Comparison of ENCODE assay signal across 9 mouse cellular contexts in genomic region chr11:69235285-69236060, GRCm38 (mm10). TPM values are rescaled to one million over a fixed set of nuclear protein-coding genes. Genes with fewer than 3 reads are reported as not detected.
DNase-seq lines count a peak whose midpoint lies in the region; ATAC-seq and TF ChIP-seq lines count a peak whose summit lies in the region.
"Had no signal": no experiment of that assay in that cellular context is flagged by ENCODE, and none has a peak within 500 bp of the region (broad histone marks: within the 10 kb centered on the region; RNA-seq: fewer than 3 reads in every experiment).

No protein-coding gene starts in this region.

- H3K27me3 ChIP-seq in C2C12 (ENCODE audit: control insufficient read depth, insufficient read depth, insufficient read length) (peaks cover 11% of the 10 kb centered on the region), myocyte (ENCODE audit: control insufficient read depth, insufficient read depth, insufficient read length) (peaks cover 20% of the 10 kb centered on the region)
- H3K27me3 ChIP-seq in heart, embryonic 14.5 days (ENCODE audit: control insufficient read depth, insufficient read depth, low read length) = peaks cover 46% of the 10 kb centered on the region
- H3K27me3 ChIP-seq in liver, embryonic 11.5 days (replicated peaks; ENCODE audit: control insufficient read depth, insufficient read depth, low read length) = peaks cover 36% of the 10 kb centered on the region

- H3K4me3 ChIP-seq in C2C12 (ENCODE audit: insufficient read depth, poor library complexity, severe bottlenecking) (no peak overlapping the region), myocyte (no peak overlapping the region)
- H3K4me3 ChIP-seq in heart, embryonic 14.5 days (ENCODE audit: control insufficient read depth in 1 of 2, insufficient read depth in 1 of 2, low read depth in 1 of 2, low read length in 2 of 2) = peak overlapping the region; percentile 36 to 46
- peak overlapping the region; percentile 49 for H3K4me3 ChIP-seq in liver, embryonic 11.5 days (ENCODE audit: low read depth, low read length)

- peaks cover 2 to 9% of the 10 kb centered on the region in 2 experiments; a peak in 2 of 4 replicates for H3K4me1 ChIP-seq in heart, embryonic 14.5 days (ENCODE audit: control insufficient read depth in 2 of 2, insufficient read depth in 2 of 2, low read length in 2 of 2)
- H3K4me1 ChIP-seq in liver, embryonic 11.5 days (replicated peaks; ENCODE audit: control insufficient read depth, insufficient read depth, low read length) = peaks cover 16% of the 10 kb centered on the region

- TF ChIP-seq POLR2A in brain, embryonic 14.5 days (IDR thresholded peaks at IDR 0.05; ENCODE audit: borderline replicate concordance, extremely low read depth, insufficient read depth, insufficient read length, poor library complexity, severe bottlenecking) = no peak
- no peak for TF ChIP-seq POLR2A in myocyte (IDR thresholded peaks at IDR 0.05; ENCODE audit: insufficient read length, low read depth)

- peak overlapping the region; percentile 63 for H3K9ac ChIP-seq in heart, embryonic 14.5 days (ENCODE audit: low read length)
- H3K9ac ChIP-seq in liver, embryonic 11.5 days (ENCODE audit: low read depth, low read length) = no peak overlapping the region

- peak overlapping the region; percentile 87 for H3K4me2 ChIP-seq in heart, embryonic 14.5 days (ENCODE audit: low read length)
- peak overlapping the region; percentile 89 for H3K4me2 ChIP-seq in liver, embryonic 11.5 days
- peak overlapping the region; percentile 37 for H3K4me2 ChIP-seq in myocyte (ENCODE audit: low read depth)

- H3K9me3 ChIP-seq in heart, embryonic 14.5 days (ENCODE audit: control insufficient read depth, low read length) = no peaks in the 10 kb centered on the region
- no peaks in the 10 kb centered on the region for H3K9me3 ChIP-seq in liver, embryonic 11.5 days (ENCODE audit: control insufficient read depth, low read length)

- H3ac ChIP-seq in C2C12 (ENCODE audit: control insufficient read depth, insufficient read length, low read depth) (peak overlapping the region; percentile 57), myocyte (ENCODE audit: control insufficient read depth, insufficient read length) (no peak overlapping the region)

- peak; percentile 92 for ATAC-seq in erythroblast, adult 5-6 weeks (replicated peaks; ENCODE audit: low FRiP score, poor library complexity, severe bottlenecking)
- ATAC-seq in heart, embryonic 14.5 days (ENCODE audit: insufficient number of reproducible peaks, insufficient read depth, low FRiP score, low read depth) = peak; percentile 55
- peak; percentile 88 for ATAC-seq in liver, embryonic 11.5 days (replicated peaks; ENCODE audit: low FRiP score)
- ATAC-seq: Patski had no signal

- no peak overlapping the region for H3K27ac ChIP-seq in heart, embryonic 14.5 days (replicated peaks in 1 of 2; ENCODE audit: control insufficient read depth in 1 of 2, insufficient read depth in 1 of 2, low read depth in 2 of 2, low read length in 2 of 2)
- H3K27ac ChIP-seq in liver, embryonic 11.5 days (ENCODE audit: low read depth, low read length) = no peak overlapping the region

- H3K36me3 ChIP-seq in C2C12 (ENCODE audit: control insufficient read depth, insufficient read depth) (no peaks in the 10 kb centered on the region), myocyte (ENCODE audit: control insufficient read depth, insufficient read depth) (no peaks in the 10 kb centered on the region)
- H3K36me3 ChIP-seq in heart, embryonic 14.5 days (ENCODE audit: control insufficient read depth, insufficient read depth, low read length) = no peaks in the 10 kb centered on the region
- H3K36me3 ChIP-seq in liver, embryonic 11.5 days (ENCODE audit: control insufficient read depth, insufficient read depth, low read length) = no peaks in the 10 kb centered on the region

- no peak for TF ChIP-seq CTCF in C2C12 (IDR thresholded peaks at IDR 0.05; ENCODE audit: control insufficient read depth, insufficient read depth, insufficient read length)
- TF ChIP-seq CTCF in brain, embryonic 14.5 days (IDR thresholded peaks at IDR 0.05; ENCODE audit: borderline replicate concordance, extremely low read depth, insufficient read depth, insufficient read length) = peak; percentile 35

- 2% methylated on average over 33 of the region's 33 CpGs for WGBS in heart, embryonic 14.5 days
- 2% methylated on average over 33 of the region's 33 CpGs for WGBS in liver, embryonic 11.5 days

- H3K79me3 ChIP-seq in C2C12 (ENCODE audit: low read depth) = no peaks in the 10 kb centered on the region

- peak; percentile 91 for DNase-seq in brain, embryonic 14.5 days (ENCODE audit: low read depth)
- DNase-seq in kidney, postnatal 14 days = peak; percentile 76
- peak; percentile 80 for DNase-seq in liver, embryonic 11.5 days (ENCODE audit: low spot score)
- DNase-seq in spleen, postnatal 4 days (ENCODE audit: low spot score in 2 of 2) = peak; percentile 63 to 73

- H3K79me2 ChIP-seq in C2C12 (ENCODE audit: control insufficient read depth, insufficient read depth) (no peaks in the 10 kb centered on the region), myocyte (ENCODE audit: control insufficient read depth, insufficient read depth) (no peaks in the 10 kb centered on the region)

TF ChIP-seq in C2C12, 6 proteins besides CTCF, POLR2A, EP300 and RAD21:
- TF ChIP-seq USF1 (IDR thresholded peaks at IDR 0.05; ENCODE audit: low read depth) (no peak), MYOG (IDR thresholded peaks at IDR 0.05; ENCODE audit: control insufficient read depth, extremely low read depth, insufficient read length) (no peak), FOSL1 (IDR thresholded peaks at IDR 0.05; ENCODE audit: insufficient read depth, low read length, poor library complexity, severe bottlenecking) (no peak), MYOD1 (IDR thresholded peaks at IDR 0.05; ENCODE audit: control insufficient read depth, insufficient read length, low read depth) (no peak), MAX (IDR thresholded peaks at IDR 0.05) (no peak), CEBPB (IDR thresholded peaks at IDR 0.05; ENCODE audit: low read depth) (no peak)

TF ChIP-seq in myocyte, 11 proteins besides CTCF, POLR2A, EP300 and RAD21:
- no peak for TF ChIP-seq MYOG (IDR thresholded peaks at IDR 0.05; ENCODE audit: control insufficient read depth in 1 of 3, insufficient read depth in 1 of 3, insufficient read length in 2 of 3, low read depth in 2 of 3)
- TF ChIP-seq POLR2AphosphoS2 (IDR thresholded peaks at IDR 0.05; ENCODE audit: insufficient read length, low read depth) = no peak
- no peak for TF ChIP-seq SRF (IDR thresholded peaks at IDR 0.05; ENCODE audit: control insufficient read depth, insufficient read length, low read depth)
- no peak for TF ChIP-seq REST (IDR thresholded peaks at IDR 0.05; ENCODE audit: insufficient read depth, insufficient read length)
- TF ChIP-seq MYOD1 (IDR thresholded peaks at IDR 0.05; ENCODE audit: control insufficient read depth in 1 of 3, insufficient read length in 2 of 3, low read depth in 2 of 3) = no peak
- no peak for TF ChIP-seq CEBPB (IDR thresholded peaks at IDR 0.05; ENCODE audit: insufficient read depth, poor library complexity, severe bottlenecking)
- TF ChIP-seq E2F4 (IDR thresholded peaks at IDR 0.05; ENCODE audit: insufficient read depth) = no peak

RNA-seq across cellular contexts. Expression of gene Gucy2e, which starts 1.4 kb away (rescaled TPM):
- polyA plus RNA-seq in C2C12 (2012; fragmentation: generic; extraction: Trizol) (not detected), myocyte (2012; fragmentation: generic; extraction: Trizol) (not detected)
- polyA plus RNA-seq in brain, embryonic 14.5 days (2012; rRNA removed) = 0.20 and 0.25 TPM in 2 replicates
- total RNA-seq in erythroblast, adult 5-6 weeks (2015; ENCODE audit: low replicate concordance) = not detected in 2 replicates
- under 0.01 TPM in 1 of 2 replicates, not detected in the other for total RNA-seq in erythroblast, adult 5-6 weeks (2017; ENCODE audit: low replicate concordance)
- 0.08 and 0.12 TPM in 2 replicates for polyA plus RNA-seq in heart, embryonic 14.5 days (2014; fragmentation: Nextera tagmentation; extraction: Ambion mirVana)
- 0.04 and 0.05 TPM in 2 replicates for polyA plus RNA-seq in liver, embryonic 11.5 days (2014; fragmentation: Nextera tagmentation; extraction: Ambion mirVana)
- polyA plus RNA-seq: Patski had no signal

RNA-seq across cellular contexts. Expression of gene Alox8, which starts 37.8 kb away (rescaled TPM):
- polyA plus RNA-seq in C2C12 (2012; fragmentation: generic; extraction: Trizol) = 0.06 TPM
- polyA plus RNA-seq in brain, embryonic 14.5 days (2012; rRNA removed) = 0.05 and 0.25 TPM in 2 replicates
- not detected in 2 replicates for total RNA-seq in erythroblast, adult 5-6 weeks (2015; ENCODE audit: low replicate concordance)
- total RNA-seq in erythroblast, adult 5-6 weeks (2017; ENCODE audit: low replicate concordance) = 0.34 TPM in 1 of 2 replicates, not detected in the other
- polyA plus RNA-seq in heart, embryonic 14.5 days (2014; fragmentation: Nextera tagmentation; extraction: Ambion mirVana) = 1.3 and 2.7 TPM in 2 replicates
- polyA plus RNA-seq in liver, embryonic 11.5 days (2014; fragmentation: Nextera tagmentation; extraction: Ambion mirVana) = 0.12 TPM in 1 of 2 replicates, not detected in the other
- polyA plus RNA-seq in myocyte (2012; fragmentation: generic; extraction: Trizol) = not detected
- polyA plus RNA-seq: Patski had no signal

Comparison
In these comparisons a context has a peak if more than half of its experiments do, and no peak if none do; other contexts are left out.
1. H3K4me3 ChIP-seq: peak in heart, embryonic 14.5 days (2 of 2) and liver, embryonic 11.5 days (single experiment); none in C2C12 (single experiment) and myocyte (single experiment).
2. H3K4me2 ChIP-seq: peak in every context shown above with its lines; median percentile 89 in liver, embryonic 11.5 days; 87 in heart, embryonic 14.5 days; 37 in myocyte.
3. Peak in every context shown above with its lines, with median percentiles within 50 percentile points of each other: DNase-seq and ATAC-seq.